Mouse (Mus musculus): Measurements from ENCODE around the gene Ldb2.

DNA sequence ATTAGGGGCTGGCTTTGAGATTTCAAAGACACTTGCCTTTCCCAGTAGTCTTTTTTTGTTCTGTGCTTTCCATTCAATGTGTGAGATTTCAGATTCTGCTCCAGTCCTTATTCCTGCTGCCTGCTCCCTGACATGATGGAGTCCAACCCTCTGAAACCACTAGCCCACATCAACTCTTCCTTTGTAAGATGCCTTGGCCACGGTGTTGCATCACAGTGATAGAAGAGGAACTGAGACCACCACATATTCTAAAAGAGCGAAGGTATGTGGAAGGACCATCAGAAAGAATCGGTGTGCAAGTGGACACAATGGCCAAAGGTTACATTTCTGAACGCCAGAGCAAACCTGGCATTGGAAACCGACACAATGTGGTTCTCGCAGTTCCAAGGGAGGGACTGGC is 309.0 kb downstream of the Ldb2 start:
- TF ChIP-seq GATA1 (IDR thresholded peaks at IDR 0.05; ENCODE audit: low read length): no peak
- TF ChIP-seq TAL1 (IDR thresholded peaks at IDR 0.05; ENCODE audit: low read length): no peak
